Mouse (Mus musculus) lung, adult 2 months (tissue): ENCODE measurements around the gene Ptpn3. TPM values are rescaled to one million over a fixed set of nuclear protein-coding genes. Genes with fewer than 3 reads are reported as not detected.

Source experiments
- DNase-seq: peaks from one replicate; pipeline ENCODE4 v3.0.0; 2022
- H3K4me1 ChIP-seq: fragments of 200-500 bp; 2 replicates; pipeline ENCODE4 v1.6.1; 2011; ENCODE audit warnings: low read length; ENCODE audit not compliant: control insufficient read depth, insufficient read depth
- H3K4me3 ChIP-seq: fragments of 200-500 bp; replicated peaks from 2 replicates; pipeline ENCODE3; 2011; ENCODE audit warnings: low read depth, mild to moderate bottlenecking, control low read depth, low read length; ENCODE audit errors: extremely low read depth
- CTCF ChIP-seq: fragments of 200-500 bp; IDR thresholded peaks from 2 replicates; pipeline ENCODE4 v1.5.1; 2011; ENCODE audit warnings: mild to moderate bottlenecking, low read length, control low read depth; ENCODE audit not compliant: insufficient read depth
- POLR2A ChIP-seq: fragments of 200-500 bp; IDR thresholded peaks from 2 replicates; pipeline ENCODE4 v1.6.1; 2011; ENCODE audit warnings: low read depth, mild to moderate bottlenecking, control low read depth, low read length, borderline replicate concordance; ENCODE audit errors: extremely low read depth
- WGBS: fragments of 180-500 bp; shearing (Covaris S2); methylation state at CpG from one replicate; pipeline ENCODE4 v1.1.7; 2018; 5-methylcytosine and 5-hydroxymethylcytosine counted together
- polyA plus RNA-seq: library from polyadenylated mRNA; depleted of rRNA; stranded (reverse); fragments of >200 nt; gene quantifications from 2 replicates; pipeline ENCODE4 v1.2.3, GENCODE M21; 2012

Ptpn3 gene
- polyA plus RNA-seq, 1 experiment: 10.8 TPM

DNA sequence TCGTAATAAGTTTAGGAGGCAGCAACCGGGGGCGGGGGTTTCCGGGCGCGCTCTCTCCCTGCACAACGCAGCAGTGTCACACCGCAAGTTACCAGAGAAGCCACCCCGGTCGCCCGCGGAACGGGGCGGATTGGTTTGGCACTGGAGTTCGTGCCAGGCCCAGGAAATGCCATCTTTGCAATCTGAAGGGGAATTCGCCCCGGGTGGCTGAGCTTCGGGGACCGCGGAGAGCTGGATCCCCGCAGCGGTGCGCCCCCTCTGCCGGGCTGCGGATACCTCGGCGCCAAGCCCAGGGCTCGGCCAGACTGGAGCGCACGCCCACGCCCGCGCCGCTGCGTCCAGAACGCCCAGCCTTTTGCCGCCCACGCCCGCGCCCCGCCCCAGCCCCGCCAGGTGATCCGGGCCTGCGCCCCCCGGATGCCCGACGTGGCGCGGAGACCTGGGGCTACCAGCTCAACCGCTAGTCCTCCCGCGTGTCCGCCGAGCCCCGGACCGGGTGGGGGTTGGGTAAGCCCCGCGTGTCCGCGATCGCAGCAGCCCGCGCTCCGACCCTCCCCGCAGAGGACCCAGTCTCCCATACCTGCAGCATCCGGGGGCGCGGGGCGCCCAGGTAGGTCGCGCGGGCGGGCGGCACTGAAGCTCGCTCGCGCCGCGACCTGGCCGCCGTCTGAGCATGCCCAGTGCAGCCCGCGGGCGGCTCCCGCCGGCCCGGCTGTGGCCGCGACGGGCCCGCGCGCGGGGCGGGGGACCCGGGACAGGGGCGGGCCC is 1.8 kb downstream of the Ptpn3 start:
- Histone ChIP-seq H3K4me3 (peak overlapping the region; percentile 73), H3K4me1 (peaks cover 10% of the 10 kb centered on the region)
- peak; percentile 77 for DNase-seq
- WGBS: under 1% methylated on average over 90 of the region's 97 CpGs
- TF ChIP-seq CTCF (no peak), POLR2A (no peak)

- Histone ChIP-seq H3K4me3 (peak overlapping the region; percentile 73), H3K4me1 (peaks cover 10% of the 10 kb centered on the region)
- WGBS: 8% methylated on average over 9 of the region's 9 CpGs
- TF ChIP-seq POLR2A (no peak), CTCF (no peak)
- DNase-seq: no peak
These were observed 2.3 kb downstream of the Ptpn3 start for GRCm38 (mm10) chr4:57299308-57299700.

GRCm38 (mm10) chr4:57298181-57298580 is 3.5 kb downstream of the Ptpn3 start:
- no peak for TF ChIP-seq CTCF
- TF ChIP-seq POLR2A: no peak
- WGBS: 80% methylated on average over 4 of the region's 4 CpGs
- DNase-seq: no peak
- Histone ChIP-seq H3K4me1 (peaks cover 10% of the 10 kb centered on the region), H3K4me3 (no peak overlapping the region)

DNA sequence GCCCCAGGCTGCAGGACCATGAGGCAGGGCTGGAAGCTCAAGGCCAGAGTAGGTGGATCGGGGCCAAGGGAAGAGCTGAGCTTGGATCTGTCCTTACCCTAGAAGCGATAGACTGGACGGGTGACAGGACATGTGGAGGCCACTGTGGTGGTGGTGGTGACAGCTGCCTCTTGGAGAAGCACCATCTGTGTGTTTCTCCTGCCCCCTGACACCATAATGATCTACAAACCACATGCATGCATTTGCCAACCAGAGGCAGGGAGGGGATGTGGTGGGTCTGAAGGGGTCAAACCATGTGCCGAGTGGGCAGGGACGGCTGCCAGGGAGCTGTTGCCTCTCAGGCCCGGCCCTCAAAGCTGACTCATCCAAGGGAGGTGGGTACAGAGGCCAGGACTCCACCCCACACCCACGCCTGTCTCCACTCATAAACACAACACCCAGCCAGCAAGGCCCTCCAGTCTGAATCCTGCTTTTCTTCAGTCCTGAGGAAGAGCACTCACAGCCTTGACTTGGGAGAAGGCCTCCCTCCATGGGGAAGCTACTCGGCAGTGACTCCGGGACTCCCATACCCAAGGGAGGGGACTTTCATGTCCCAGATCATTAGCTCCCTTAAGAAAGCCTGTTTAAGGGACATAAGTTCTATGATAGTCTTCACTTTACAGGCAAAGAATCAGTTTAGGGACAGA is 6.5 kb downstream of the Ptpn3 start:
- WGBS: 28% methylated on average over 9 of the region's 9 CpGs
- DNase-seq: peak; percentile 71
- TF ChIP-seq CTCF: no peak
- peak; percentile 56; the same call in 1 of the 2 replicates for TF ChIP-seq POLR2A
- H3K4me1 ChIP-seq: peaks cover 5% of the 10 kb centered on the region
- H3K4me3 ChIP-seq: no peak overlapping the region

DNA sequence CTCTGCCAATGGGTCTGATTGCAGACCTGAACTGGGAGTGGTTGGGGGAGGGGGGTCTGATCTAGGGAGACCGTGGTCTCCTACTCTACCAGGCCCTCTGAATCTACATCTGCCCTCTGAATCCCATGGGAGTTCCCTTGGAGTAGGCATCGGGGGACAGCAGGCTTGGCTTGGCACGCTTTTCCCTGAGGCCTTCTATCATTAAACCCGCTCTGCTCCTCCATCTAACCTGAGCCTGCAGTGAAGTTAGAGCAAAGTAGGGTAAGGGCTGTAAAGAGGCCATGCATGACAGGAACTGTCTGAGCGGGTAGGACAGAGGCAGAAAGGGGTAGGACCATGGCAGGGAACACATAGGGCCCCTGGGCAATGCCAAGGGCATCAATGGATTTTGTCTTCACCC is 9.0 kb downstream of the Ptpn3 start:
- DNase-seq: no peak
- no peak overlapping the region for H3K4me3 ChIP-seq

GRCm38 (mm10) chr4:57290049-57290448 is 11.6 kb downstream of the Ptpn3 start:
- no peak for DNase-seq
- 83% methylated on average over 6 of the region's 6 CpGs for WGBS
- no peak for TF ChIP-seq POLR2A
- no peak overlapping the region for H3K4me3 ChIP-seq
- no peaks in the 10 kb centered on the region for H3K4me1 ChIP-seq

More for the DNA sequence above, 9.0 kb downstream of the Ptpn3 start:
- no peak for TF ChIP-seq POLR2A
- no peak for TF ChIP-seq CTCF
- peaks cover 3% of the 10 kb centered on the region; the same call in 1 of the 2 replicates for H3K4me1 ChIP-seq
- 91% methylated on average over 5 of the region's 5 CpGs for WGBS

DNA sequence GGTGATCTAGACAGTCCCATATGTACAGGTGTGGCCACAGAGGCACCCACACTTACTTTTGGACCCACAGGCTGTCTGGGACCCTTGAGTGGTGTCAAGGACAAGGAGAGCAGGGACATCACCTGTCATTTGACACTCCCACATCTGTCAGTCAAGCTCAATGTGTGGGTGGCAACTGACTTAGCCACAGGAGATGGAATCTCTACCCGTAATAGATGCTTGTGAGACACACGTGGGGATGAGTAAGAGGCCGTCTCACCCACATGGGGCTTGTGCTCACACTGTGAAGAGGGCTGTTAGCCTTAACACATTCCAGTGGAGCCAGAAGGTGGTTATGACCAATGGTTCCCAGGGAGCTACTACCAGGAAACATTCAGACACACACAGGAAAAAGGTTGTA is 13.8 kb downstream of the Ptpn3 start:
- 78% methylated on average over 3 of the region's 3 CpGs for WGBS
- Histone ChIP-seq H3K4me1 (no peaks in the 10 kb centered on the region), H3K4me3 (no peak overlapping the region)
- DNase-seq: no peak
- TF ChIP-seq CTCF: no peak
- no peak for TF ChIP-seq POLR2A

GRCm38 (mm10) chr4:57285251-57285650 is 16.4 kb downstream of the Ptpn3 start:
- WGBS: 65% methylated on average over 2 of the region's 2 CpGs
- Histone ChIP-seq H3K4me3 (no peak overlapping the region), H3K4me1 (no peaks in the 10 kb centered on the region)
- DNase-seq: no peak
- TF ChIP-seq CTCF: no peak
- no peak for TF ChIP-seq POLR2A

- no peak for DNase-seq
- WGBS: 70% methylated on average over 3 of the region's 3 CpGs
These were observed 18.4 kb downstream of the Ptpn3 start for GRCm38 (mm10) chr4:57283189-57283588.

DNA sequence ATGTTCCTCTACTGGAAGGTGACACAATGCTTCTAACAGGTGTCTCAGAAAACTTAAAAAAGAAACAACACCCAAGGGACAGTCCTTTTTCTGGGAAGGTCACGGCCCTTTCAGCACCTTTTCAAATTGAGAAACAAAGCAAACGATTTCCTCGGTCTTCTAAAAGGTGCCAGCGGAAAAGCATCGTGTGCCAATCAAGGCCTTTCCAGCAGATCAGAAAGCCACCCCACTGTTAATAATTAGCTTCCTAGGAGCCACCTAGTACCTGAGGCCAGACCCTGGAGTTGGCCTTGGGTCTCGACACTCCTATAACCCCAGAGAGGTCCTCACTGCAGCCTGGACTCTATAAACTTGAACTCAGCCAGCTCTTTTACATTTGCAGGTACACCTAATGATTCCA is 19.0 kb downstream of the Ptpn3 start:
- H3K4me1 ChIP-seq: peaks cover 11% of the 10 kb centered on the region
- WGBS: 72% methylated on average over 6 of the region's 6 CpGs
- TF ChIP-seq CTCF (no peak), POLR2A (no peak)
- no peak overlapping the region for H3K4me3 ChIP-seq
- no peak for DNase-seq

More at GRCm38 (mm10) chr4:57283189-57283588, 18.4 kb downstream of the Ptpn3 start:
- TF ChIP-seq POLR2A: no peak
- no peak for TF ChIP-seq CTCF
- Histone ChIP-seq H3K4me3 (no peak overlapping the region), H3K4me1 (peaks cover 11% of the 10 kb centered on the region)
